Mouse (Mus musculus) thymus, postnatal 10 days (tissue): Measurements from ENCODE around the gene Ece2.
"Not testable (repeated sequence)": the region's sequence is repeated elsewhere in the genome, so short reads cannot be mapped to it uniquely, and the experiment has no call there.

Source experiments
- DNase-seq, 2 experiments: peaks; one replicate each; pipeline ENCODE4 v3.0.0; 2021; ENCODE audit warnings: low spot score in 2 of 2

Ece2 gene

GRCm38 (mm10) chr16:20621991-20622685, 7.5 kb upstream of the Ece2 start:
- DNase-seq = peak in 1 of 2 experiments; percentile 16

- no peak for DNase-seq
Observed at GRCm38 (mm10) chr16:20623211-20623610, 6.4 kb upstream of the Ece2 start.

- DNase-seq = no peak
Observed at GRCm38 (mm10) chr16:20628871-20629391, 697 bp upstream of the Ece2 start.

GRCm38 (mm10) chr16:20637410-20637809, 7.8 kb downstream of the Ece2 start:
- no peak for DNase-seq

GRCm38 (mm10) chr16:20638367-20638766, 8.7 kb downstream of the Ece2 start:
- DNase-seq = no peak

- DNase-seq = peak; percentile 25 to 63
Observed at GRCm38 (mm10) chr16:20642161-20642560, 12.5 kb downstream of the Ece2 start.

- no peak for DNase-seq
Observed at GRCm38 (mm10) chr16:20643911-20644310, 14.3 kb downstream of the Ece2 start.

GRCm38 (mm10) chr16:20651076-20651946, 21.7 kb downstream of the Ece2 start, which contains the start of gene Psmd2:
Gene Psmd2 (plus strand): TSS chr16:20651652.
- peak; percentile 86 to 94 for DNase-seq

- no peak for DNase-seq
Observed at GRCm38 (mm10) chr16:20651947-20652310, 22.3 kb downstream of the Ece2 start.

- no peak for DNase-seq
Observed at GRCm38 (mm10) chr16:20653315-20653714, 23.7 kb downstream of the Ece2 start.

- DNase-seq = no peak
Observed at GRCm38 (mm10) chr16:20657661-20658060, 28.0 kb downstream of the Ece2 start.

GRCm38 (mm10) chr16:20668013-20668412, 38.4 kb downstream of the Ece2 start, which contains the start of gene Eif4g1:
Gene Eif4g1 (plus strand): TSS chr16:20668313.
- DNase-seq = not testable (repeated sequence)

GRCm38 (mm10) chr16:20670291-20670690, 40.7 kb downstream of the Ece2 start:
- DNase-seq = no peak

- DNase-seq = no peak
Observed at GRCm38 (mm10) chr16:20671886-20672285, 42.3 kb downstream of the Ece2 start.

- DNase-seq = peak; percentile 91 to 92
Observed at GRCm38 (mm10) chr16:20672500-20672902, 42.9 kb downstream of the Ece2 start.

GRCm38 (mm10) chr16:20672965-20673705, 43.5 kb downstream of the Ece2 start:
- DNase-seq = peak; percentile 43 to 56

- DNase-seq = peak; percentile 12 to 25
Observed at GRCm38 (mm10) chr16:20673706-20674303, 44.2 kb downstream of the Ece2 start.

GRCm38 (mm10) chr16:20675213-20675612, 45.6 kb downstream of the Ece2 start:
- DNase-seq = no peak

GRCm38 (mm10) chr16:20676702-20677101, 47.1 kb downstream of the Ece2 start:
- DNase-seq = no peak

- DNase-seq = no peak
Observed at GRCm38 (mm10) chr16:20677380-20677779, 47.8 kb downstream of the Ece2 start.

GRCm38 (mm10) chr16:20677974-20678675, 48.5 kb downstream of the Ece2 start:
- DNase-seq = no peak
